Mouse (Mus musculus): Measurements from ENCODE around the gene Tmem81. TPM values are rescaled to one million over a fixed set of nuclear protein-coding genes. Genes with fewer than 3 reads are reported as not detected.

Gene Tmem81
- polyA plus RNA-seq, 1 experiment from 2014 or later: 3.1 TPM

DNA sequence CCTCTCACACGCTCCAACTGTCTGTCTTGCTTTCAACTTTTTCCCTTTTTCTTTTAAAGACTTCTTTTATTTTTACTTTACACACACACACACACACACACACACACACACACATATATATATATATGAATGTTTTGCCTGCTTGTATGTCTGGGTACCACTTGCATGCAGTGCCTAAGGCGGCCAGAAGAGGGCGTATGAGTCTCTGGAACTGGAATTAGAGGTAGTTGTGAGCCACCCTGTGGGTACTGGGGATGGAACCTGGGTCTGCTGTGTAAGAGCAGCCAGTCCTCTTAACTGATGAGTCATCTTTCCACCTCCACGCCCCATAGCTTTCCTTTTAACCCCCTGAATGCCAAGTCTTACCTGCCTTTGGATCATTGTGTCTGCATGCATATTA, 17.9 kb downstream of the Tmem81 start:
- no peaks in the 10 kb centered on the region for H3K9me3 ChIP-seq (ENCODE audit: control insufficient read depth)
- TF ChIP-seq CTCF (IDR thresholded peaks at IDR 0.05; ENCODE audit: low read depth): peak; percentile 69
- H3K27me3 ChIP-seq (replicated peaks; ENCODE audit: control insufficient read depth, insufficient read depth, low read length): no peaks in the 10 kb centered on the region
- H3K4me1 ChIP-seq (replicated peaks; ENCODE audit: control insufficient read depth, insufficient read depth, low read length): no peaks in the 10 kb centered on the region
- H3K36me3 ChIP-seq (ENCODE audit: control insufficient read depth, insufficient read depth): no peaks in the 10 kb centered on the region
- H3K4me3 ChIP-seq (ENCODE audit: low read depth, low read length): no peak overlapping the region
- no peak overlapping the region for H3K9ac ChIP-seq (ENCODE audit: low read depth, low read length)
- no peak for ATAC-seq
- no peak overlapping the region for H3K27ac ChIP-seq (ENCODE audit: low read depth, low read length)
- H3K4me2 ChIP-seq (replicated peaks; ENCODE audit: low read depth): no peak overlapping the region
- 25% methylated on average over 4 of the region's 4 CpGs for WGBS

DNA sequence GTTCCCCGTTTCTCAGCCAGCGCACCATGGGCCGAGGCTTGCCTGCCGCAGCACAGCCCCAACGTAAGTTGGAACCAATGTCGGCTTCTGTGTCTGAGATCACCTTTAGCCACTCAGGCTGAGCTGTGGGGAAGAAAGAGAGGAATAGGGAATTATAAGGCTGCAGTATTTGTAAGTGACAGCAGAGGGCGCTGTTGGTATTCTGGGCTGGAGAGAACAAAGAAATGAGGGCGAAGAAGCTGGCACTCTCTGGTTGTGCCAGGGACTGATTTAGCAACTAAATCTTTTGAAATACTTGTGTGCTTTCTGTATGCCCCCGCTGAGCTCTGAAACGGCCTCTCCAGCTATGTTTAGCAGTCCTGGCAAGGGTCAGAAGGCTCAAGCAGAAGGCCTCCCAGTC, 19.8 kb downstream of the Tmem81 start:
- WGBS: 9% methylated on average over 10 of the region's 10 CpGs

DNA sequence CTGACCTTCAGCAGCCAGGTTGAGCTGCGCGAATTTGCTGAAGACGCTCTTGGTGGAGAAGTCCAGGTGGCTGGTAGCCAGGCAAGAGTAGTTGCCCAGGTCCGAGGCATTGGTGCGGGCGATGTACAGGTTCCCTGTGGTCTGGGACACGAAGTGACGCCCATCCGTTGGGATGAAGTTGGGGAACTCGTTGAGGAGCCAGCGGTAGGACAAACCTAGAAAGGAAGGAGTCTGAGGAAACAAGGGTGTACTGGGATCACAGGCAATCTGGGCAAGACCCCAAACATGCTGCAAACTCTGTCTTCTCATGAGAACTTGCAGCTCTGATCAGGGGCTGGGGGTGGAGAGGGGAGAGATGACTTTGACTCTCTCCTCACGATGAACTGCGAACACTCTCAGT, 22.0 kb downstream of the Tmem81 start:
- H3K36me3 ChIP-seq (ENCODE audit: control insufficient read depth, insufficient read depth): no peaks in the 10 kb centered on the region

More for the DNA sequence above, 19.8 kb downstream of the Tmem81 start:
- no peaks in the 10 kb centered on the region for H3K9me3 ChIP-seq (ENCODE audit: control insufficient read depth)
- ATAC-seq: 0 out of 2 replicates have a peak, but pooled peaks have one; percentile 22
- no peaks in the 10 kb centered on the region for H3K4me1 ChIP-seq (replicated peaks; ENCODE audit: control insufficient read depth, insufficient read depth, low read length)
- no peak overlapping the region for H3K4me2 ChIP-seq (replicated peaks; ENCODE audit: low read depth)
- H3K27me3 ChIP-seq (replicated peaks; ENCODE audit: control insufficient read depth, insufficient read depth, low read length): no peaks in the 10 kb centered on the region
- H3K27ac ChIP-seq (ENCODE audit: low read depth, low read length): no peak overlapping the region
- no peaks in the 10 kb centered on the region for H3K36me3 ChIP-seq (ENCODE audit: control insufficient read depth, insufficient read depth)
- no peak overlapping the region for H3K4me3 ChIP-seq (ENCODE audit: low read depth, low read length)
- peak; percentile 94 for TF ChIP-seq CTCF (IDR thresholded peaks at IDR 0.05; ENCODE audit: low read depth)
- H3K9ac ChIP-seq (ENCODE audit: low read depth, low read length): no peak overlapping the region

DNA sequence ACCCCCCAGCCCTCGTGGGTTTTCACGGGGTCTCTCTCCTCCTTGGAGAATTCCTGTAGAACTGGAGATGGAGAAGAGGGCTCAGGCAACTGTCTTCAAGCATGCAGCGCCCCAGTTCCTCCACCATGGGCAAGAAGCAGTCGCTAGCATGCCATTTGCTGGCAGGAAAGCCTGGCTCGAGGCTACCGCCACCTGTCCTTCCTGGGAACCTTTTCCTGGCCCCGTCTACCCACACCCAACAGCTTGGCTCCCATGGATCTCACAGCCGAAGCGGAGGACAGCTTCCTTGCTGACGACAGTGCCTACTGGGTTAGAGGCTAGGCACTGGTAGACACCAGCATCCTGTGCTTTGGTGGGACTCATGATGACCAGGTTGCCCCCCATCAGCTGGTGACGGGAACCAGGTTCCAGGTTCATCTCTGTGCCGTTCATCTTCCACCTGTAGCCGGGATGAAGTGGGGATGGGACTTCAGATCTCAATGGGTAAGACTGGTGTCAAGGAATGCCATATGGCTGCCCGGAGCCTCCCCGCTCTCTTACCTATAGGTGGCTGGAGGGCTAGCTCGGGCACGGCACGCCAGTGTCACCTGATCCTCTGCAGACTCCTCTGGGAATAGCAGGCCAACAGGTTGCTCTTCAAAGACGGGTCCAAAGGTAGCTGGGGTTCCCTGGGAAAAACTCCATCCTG, 22.8 kb downstream of the Tmem81 start:
- no peak for ATAC-seq
- no peaks in the 10 kb centered on the region for H3K36me3 ChIP-seq (ENCODE audit: control insufficient read depth, insufficient read depth)
- no peak overlapping the region for H3K9ac ChIP-seq (ENCODE audit: low read depth, low read length)
- H3K27ac ChIP-seq (ENCODE audit: low read depth, low read length): no peak overlapping the region
- H3K4me2 ChIP-seq (replicated peaks; ENCODE audit: low read depth): no peak overlapping the region
- TF ChIP-seq CTCF (IDR thresholded peaks at IDR 0.05; ENCODE audit: low read depth): no peak
- H3K4me3 ChIP-seq (ENCODE audit: low read depth, low read length): no peak overlapping the region
- no peaks in the 10 kb centered on the region for H3K27me3 ChIP-seq (replicated peaks; ENCODE audit: control insufficient read depth, insufficient read depth, low read length)
- H3K4me1 ChIP-seq (replicated peaks; ENCODE audit: control insufficient read depth, insufficient read depth, low read length): no peaks in the 10 kb centered on the region
- H3K9me3 ChIP-seq (ENCODE audit: control insufficient read depth): no peaks in the 10 kb centered on the region
- WGBS: 82% methylated on average over 19 of the region's 19 CpGs

More for the DNA sequence above, 22.0 kb downstream of the Tmem81 start:
- no peak overlapping the region for H3K27ac ChIP-seq (ENCODE audit: low read depth, low read length)
- no peaks in the 10 kb centered on the region for H3K27me3 ChIP-seq (replicated peaks; ENCODE audit: control insufficient read depth, insufficient read depth, low read length)
- TF ChIP-seq CTCF (IDR thresholded peaks at IDR 0.05; ENCODE audit: low read depth): no peak
- 95% methylated on average over 13 of the region's 13 CpGs for WGBS
- H3K9ac ChIP-seq (ENCODE audit: low read depth, low read length): no peak overlapping the region
- H3K4me1 ChIP-seq (replicated peaks; ENCODE audit: control insufficient read depth, insufficient read depth, low read length): no peaks in the 10 kb centered on the region
- no peak overlapping the region for H3K4me2 ChIP-seq (replicated peaks; ENCODE audit: low read depth)
- no peaks in the 10 kb centered on the region for H3K9me3 ChIP-seq (ENCODE audit: control insufficient read depth)
- ATAC-seq: no peak
- no peak overlapping the region for H3K4me3 ChIP-seq (ENCODE audit: low read depth, low read length)

DNA sequence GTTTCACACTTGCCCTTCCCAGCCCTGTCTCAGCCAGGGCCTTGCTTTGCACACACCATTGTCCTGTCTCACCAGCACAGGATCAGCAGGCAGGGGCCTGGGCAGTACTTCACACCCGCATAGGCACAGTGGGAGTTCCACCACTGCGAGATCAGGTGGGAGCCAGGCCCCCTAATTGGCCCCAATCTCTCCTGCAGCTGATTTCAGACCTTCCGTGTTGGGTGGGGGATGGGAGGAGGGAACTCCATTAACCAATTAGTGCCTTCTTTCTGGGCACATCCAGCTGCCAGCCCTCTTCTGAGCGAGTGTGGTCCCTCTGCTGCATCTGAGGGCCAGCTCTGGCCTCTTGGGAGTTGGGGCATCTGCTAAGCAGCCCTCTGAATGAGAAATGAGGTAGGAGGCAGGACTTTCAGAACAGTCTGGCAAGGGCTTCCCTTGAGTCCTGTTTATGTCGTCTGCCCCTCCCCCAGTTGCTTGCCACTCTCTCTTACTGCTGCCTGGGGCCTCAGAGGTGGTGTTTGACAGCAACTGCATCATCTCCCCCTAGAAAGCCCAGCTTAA, 24.7 kb downstream of the Tmem81 start:
- H3K9me3 ChIP-seq (ENCODE audit: control insufficient read depth): no peaks in the 10 kb centered on the region
- WGBS: 17% methylated on average over 5 of the region's 5 CpGs
- ATAC-seq: no peak

DNA sequence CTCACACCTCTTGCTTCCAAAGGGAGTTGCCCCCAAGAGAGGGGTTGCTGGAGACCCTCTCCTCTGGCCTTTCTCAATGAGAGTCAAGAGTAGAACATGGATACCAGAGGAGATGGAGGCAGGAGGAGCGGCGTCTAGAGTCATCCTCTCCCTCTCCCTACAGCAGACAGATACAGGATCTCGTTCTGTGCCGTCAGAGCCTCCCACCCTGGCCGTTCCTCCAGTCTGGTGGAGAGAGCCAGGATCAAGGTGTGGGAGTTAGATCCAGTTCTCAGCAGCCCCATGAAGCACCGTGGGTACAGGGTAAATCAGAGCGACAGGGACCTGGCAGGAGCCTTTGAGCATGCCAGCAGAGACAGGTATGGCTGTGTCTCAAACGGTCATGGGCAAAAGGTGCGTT, 26.5 kb downstream of the Tmem81 start:
- Histone ChIP-seq H3K9ac (ENCODE audit: low read depth, low read length) (no peak overlapping the region), H3K36me3 (ENCODE audit: control insufficient read depth, insufficient read depth) (no peaks in the 10 kb centered on the region), H3K4me1 (replicated peaks; ENCODE audit: control insufficient read depth, insufficient read depth, low read length) (no peaks in the 10 kb centered on the region), H3K9me3 (ENCODE audit: control insufficient read depth) (no peaks in the 10 kb centered on the region), H3K27me3 (replicated peaks; ENCODE audit: control insufficient read depth, insufficient read depth, low read length) (no peaks in the 10 kb centered on the region), H3K4me2 (replicated peaks; ENCODE audit: low read depth) (no peak overlapping the region), H3K4me3 (ENCODE audit: low read depth, low read length) (no peak overlapping the region), H3K27ac (ENCODE audit: low read depth, low read length) (no peak overlapping the region)
- WGBS: 69% methylated on average over 9 of the region's 9 CpGs
- ATAC-seq: no peak
- TF ChIP-seq CTCF (IDR thresholded peaks at IDR 0.05; ENCODE audit: low read depth): no peak

More for the DNA sequence above, 24.7 kb downstream of the Tmem81 start:
- Histone ChIP-seq H3K27me3 (replicated peaks; ENCODE audit: control insufficient read depth, insufficient read depth, low read length) (no peaks in the 10 kb centered on the region), H3K27ac (ENCODE audit: low read depth, low read length) (no peak overlapping the region), H3K36me3 (ENCODE audit: control insufficient read depth, insufficient read depth) (no peaks in the 10 kb centered on the region), H3K4me3 (ENCODE audit: low read depth, low read length) (no peak overlapping the region), H3K4me1 (replicated peaks; ENCODE audit: control insufficient read depth, insufficient read depth, low read length) (no peaks in the 10 kb centered on the region), H3K4me2 (replicated peaks; ENCODE audit: low read depth) (no peak overlapping the region), H3K9ac (ENCODE audit: low read depth, low read length) (no peak overlapping the region)
- TF ChIP-seq CTCF (IDR thresholded peaks at IDR 0.05; ENCODE audit: low read depth): no peak

Measured in intestine, postnatal 0 days (tissue).